Mouse (Mus musculus) liver, adult 2 months (tissue): ENCODE measurements around the gene Flt3.

Source experiments
- CTCF ChIP-seq: fragments of 200-500 bp; IDR thresholded peaks from 2 replicates; pipeline ENCODE4 v1.5.1; 2011; ENCODE audit warnings: low read depth, low read length, control low read depth
- POLR2A ChIP-seq: fragments of 200-500 bp; IDR thresholded peaks from 2 replicates; pipeline ENCODE4 v1.6.1; 2011; ENCODE audit warnings: low read length, control low read depth; ENCODE audit not compliant: insufficient read depth; ENCODE audit errors: extremely low read depth

DNA sequence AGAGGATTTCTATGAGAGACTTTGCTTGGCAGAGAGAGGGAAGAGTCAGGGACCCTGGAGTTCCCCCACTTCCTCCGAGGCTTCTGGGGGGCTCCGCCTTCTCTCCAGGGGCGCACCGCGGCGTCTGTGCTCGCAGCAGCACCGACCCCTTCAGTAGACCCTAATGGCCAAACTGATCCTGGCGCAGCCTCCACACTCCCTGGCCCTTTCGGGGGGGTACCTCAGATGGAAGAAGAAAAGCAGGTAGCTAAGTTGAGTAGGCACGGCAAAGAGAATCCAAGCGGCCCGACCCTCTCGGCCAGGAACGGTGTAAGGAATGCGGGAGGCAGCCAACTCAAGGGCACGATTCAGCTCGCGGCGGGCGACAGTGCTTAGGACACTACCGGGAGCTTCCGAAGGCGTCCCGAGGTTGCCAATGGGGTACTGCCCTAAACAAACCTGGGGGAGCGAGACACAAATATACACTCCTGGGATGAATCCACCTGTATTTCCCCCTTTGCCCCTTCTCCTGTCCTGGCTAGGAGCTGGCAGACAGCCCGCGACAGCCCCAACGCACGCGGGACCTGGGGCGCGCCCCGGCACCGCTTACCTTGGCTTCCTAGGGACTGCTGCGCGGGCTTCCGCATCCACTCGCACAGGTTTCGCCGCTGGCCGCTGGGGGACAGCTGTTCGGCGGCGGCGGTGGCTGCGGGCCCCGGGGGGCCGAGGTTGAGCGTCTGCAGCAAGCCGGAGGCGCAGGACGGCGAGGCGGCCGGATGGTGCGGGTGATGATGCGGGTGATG, 94.2 kb downstream of the Flt3 start:
- TF ChIP-seq POLR2A: no peak
- no peak for TF ChIP-seq CTCF
